Mouse (Mus musculus) forebrain, embryonic 12.5 days (tissue): ENCODE results near the gene Galr3. TPM values are rescaled to one million over a fixed set of nuclear protein-coding genes. Genes with fewer than 3 reads are reported as not detected.
A peak's percentile ranks its signal among the peaks of the same experiment; 100 is the strongest.
"Not testable (repeated sequence)": the region's sequence is repeated elsewhere in the genome, so short reads cannot be mapped to it uniquely, and the experiment has no call there.

Source experiments
- ATAC-seq: fragments of 200-750 bp; cut with Nextera tagmentation; 2 replicates; pipeline ENCODE4 v1.8.0; 2017; ENCODE audit warnings: moderate TSS enrichment; ENCODE audit not compliant: low FRiP score
- H3K27ac ChIP-seq: fragments of 300-500 bp; sonication (generic); 2 replicates; pipeline ENCODE4 v1.5.1; 2016; ENCODE audit warnings: mild to moderate bottlenecking
- H3K27me3 ChIP-seq: fragments of 300-500 bp; sonication (generic); 2 replicates; pipeline ENCODE4 v1.6.1; 2016; ENCODE audit warnings: mild to moderate bottlenecking
- H3K36me3 ChIP-seq: fragments of 300-500 bp; sonication (generic); replicated peaks from 2 replicates; pipeline ENCODE4 v1.6.1; 2016; ENCODE audit warnings: mild to moderate bottlenecking
- H3K4me1 ChIP-seq: fragments of 300-500 bp; sonication (generic); 2 replicates; pipeline ENCODE4 v1.6.1; 2016
- H3K4me2 ChIP-seq: fragments of 300-500 bp; sonication (generic); 2 replicates; pipeline ENCODE4 v1.6.1; 2016; ENCODE audit warnings: mild to moderate bottlenecking, moderate library complexity
- H3K4me3 ChIP-seq: fragments of 300-500 bp; sonication (generic); replicated peaks from 2 replicates; pipeline ENCODE4 v1.5.1; 2016; ENCODE audit warnings: mild to moderate bottlenecking
- H3K9ac ChIP-seq: fragments of 300-500 bp; sonication (generic); 2 replicates; pipeline ENCODE4 v1.6.1; 2016; ENCODE audit warnings: mild to moderate bottlenecking
- H3K9me3 ChIP-seq: fragments of 300-500 bp; sonication (generic); 2 replicates; pipeline ENCODE4 v1.6.1; 2016
- WGBS: fragments of 180-500 bp; shearing (Covaris S2); methylation state at CpG from one replicate; pipeline ENCODE4 v1.1.7; 2016; 5-methylcytosine and 5-hydroxymethylcytosine counted together
- polyA plus RNA-seq: library from polyadenylated mRNA; unstranded; fragments of >200 nt; fragmentation: Nextera tagmentation; extraction: Ambion mirVana; gene quantifications from 2 replicates; pipeline ENCODE4 v1.2.1, GENCODE M21; 2016

The Galr3 gene
- polyA plus RNA-seq, 1 experiment from 2014 or later, result not detected

DNA sequence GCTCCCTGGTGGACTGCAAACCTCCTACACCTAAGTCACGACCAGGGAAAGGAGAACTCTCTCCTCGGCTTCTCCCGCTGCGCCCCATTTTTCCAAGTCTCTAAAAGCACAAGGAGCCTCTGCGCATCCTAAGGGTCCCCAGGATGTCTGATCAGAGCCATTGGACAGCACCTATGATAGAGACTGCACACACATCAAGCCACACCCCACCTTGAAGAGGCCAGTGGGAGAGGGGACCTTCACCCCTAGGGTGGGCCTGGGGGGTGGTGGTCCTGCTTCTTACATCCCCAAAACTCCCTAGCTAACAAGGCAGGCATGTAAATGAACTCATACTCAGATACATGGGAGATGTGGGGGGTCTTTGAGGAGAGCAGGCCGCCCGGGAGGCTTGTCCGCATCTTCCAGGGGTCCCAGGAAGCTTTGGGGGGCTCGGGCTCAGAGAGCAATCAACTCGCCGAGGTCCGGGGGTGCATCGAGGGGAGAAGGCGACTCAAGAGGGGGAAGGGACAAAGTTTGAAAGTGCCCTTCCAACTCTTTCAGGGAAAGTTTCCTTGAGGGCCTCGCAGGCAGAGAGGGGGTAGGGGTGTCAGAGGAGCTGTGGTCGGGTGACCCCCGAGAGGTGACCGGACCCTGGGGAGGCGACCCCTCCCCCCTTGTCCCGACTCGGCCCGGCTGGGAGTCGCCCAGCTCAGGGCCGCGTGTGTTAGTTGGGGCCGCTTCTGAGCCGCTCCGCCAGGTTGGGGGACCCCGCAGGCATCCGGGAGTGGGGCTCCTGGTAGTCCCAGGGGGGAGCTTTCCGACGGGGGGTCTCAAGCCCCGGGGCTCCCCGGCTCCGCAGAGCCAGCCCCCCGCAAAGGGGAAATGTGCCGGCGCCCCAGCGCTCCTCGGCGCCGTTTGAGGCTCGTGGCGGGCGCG, 14.1 kb upstream of the Galr3 start:
- peak overlapping the region; percentile 100 for H3K9ac ChIP-seq

GRCm38 (mm10) chr15:79028237-79028738, 13.4 kb upstream of the Galr3 start, which contains the start of gene H1f0:
Gene H1f0 (plus strand): TSS chr15:79028450.
- Histone ChIP-seq H3K4me1 (peaks cover 58% of the 10 kb centered on the region), H3K27ac (peak within 1 kb of the TSS; percentile 96), H3K36me3 (no peaks in the 10 kb centered on the region), H3K27me3 (peaks cover 18% of the 10 kb centered on the region; the same call in 1 of the 2 replicates), H3K4me3 (peak within 1 kb of the TSS; percentile 69), H3K9ac (peak within 1 kb of the TSS; percentile 100), H3K9me3 (no peaks in the 10 kb centered on the region), H3K4me2 (peak within 1 kb of the TSS; percentile 96)
- peak; percentile 85 for ATAC-seq
- under 1% methylated on average over 57 of the region's 58 CpGs for WGBS

More for the DNA sequence above, 14.1 kb upstream of the Galr3 start:
- peak; percentile 28; the same call in 1 of the 2 replicates for ATAC-seq
- Histone ChIP-seq H3K4me2 (peak overlapping the region; percentile 96), H3K4me3 (peak overlapping the region; percentile 69), H3K27me3 (peaks cover 18% of the 10 kb centered on the region; the same call in 1 of the 2 replicates), H3K4me1 (peaks cover 61% of the 10 kb centered on the region), H3K9me3 (no peaks in the 10 kb centered on the region), H3K27ac (peak overlapping the region; percentile 96), H3K36me3 (no peaks in the 10 kb centered on the region)
- WGBS, result 7% methylated on average over 34 of the region's 46 CpGs

DNA sequence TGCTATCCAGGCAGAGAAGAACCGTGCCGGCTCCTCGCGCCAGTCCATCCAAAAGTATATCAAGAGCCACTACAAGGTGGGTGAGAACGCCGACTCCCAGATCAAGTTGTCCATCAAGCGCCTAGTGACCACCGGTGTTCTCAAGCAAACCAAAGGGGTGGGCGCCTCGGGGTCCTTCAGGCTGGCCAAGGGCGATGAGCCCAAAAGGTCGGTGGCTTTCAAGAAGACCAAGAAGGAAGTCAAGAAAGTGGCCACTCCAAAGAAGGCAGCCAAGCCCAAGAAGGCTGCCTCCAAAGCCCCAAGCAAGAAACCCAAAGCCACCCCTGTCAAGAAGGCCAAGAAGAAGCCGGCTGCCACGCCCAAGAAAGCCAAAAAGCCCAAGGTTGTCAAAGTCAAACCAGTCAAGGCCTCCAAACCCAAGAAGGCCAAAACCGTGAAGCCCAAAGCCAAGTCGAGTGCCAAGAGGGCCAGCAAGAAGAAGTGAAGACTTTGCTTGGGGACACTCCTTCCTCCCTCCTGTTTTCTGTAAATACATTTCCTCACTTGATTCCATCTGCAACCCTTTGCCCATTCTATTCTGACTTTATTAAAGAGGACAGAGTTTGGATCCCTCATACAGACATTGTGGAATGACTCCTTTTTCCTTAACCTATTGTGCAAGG, 12.7 kb upstream of the Galr3 start:
- no peaks in the 10 kb centered on the region for H3K36me3 ChIP-seq
- no peak; the same call in 1 of the 2 replicates for ATAC-seq
- H3K9me3 ChIP-seq, result no peaks in the 10 kb centered on the region
- H3K4me1 ChIP-seq, result peaks cover 58% of the 10 kb centered on the region
- peak overlapping the region; percentile 96 for H3K4me2 ChIP-seq
- H3K27me3 ChIP-seq, result peaks cover 15% of the 10 kb centered on the region; the same call in 1 of the 2 replicates
- peak overlapping the region; percentile 69 for H3K4me3 ChIP-seq
- 37% methylated on average over 16 of the region's 16 CpGs for WGBS
- H3K9ac ChIP-seq, result peak overlapping the region; percentile 100
- H3K27ac ChIP-seq, result peak overlapping the region; percentile 96

DNA sequence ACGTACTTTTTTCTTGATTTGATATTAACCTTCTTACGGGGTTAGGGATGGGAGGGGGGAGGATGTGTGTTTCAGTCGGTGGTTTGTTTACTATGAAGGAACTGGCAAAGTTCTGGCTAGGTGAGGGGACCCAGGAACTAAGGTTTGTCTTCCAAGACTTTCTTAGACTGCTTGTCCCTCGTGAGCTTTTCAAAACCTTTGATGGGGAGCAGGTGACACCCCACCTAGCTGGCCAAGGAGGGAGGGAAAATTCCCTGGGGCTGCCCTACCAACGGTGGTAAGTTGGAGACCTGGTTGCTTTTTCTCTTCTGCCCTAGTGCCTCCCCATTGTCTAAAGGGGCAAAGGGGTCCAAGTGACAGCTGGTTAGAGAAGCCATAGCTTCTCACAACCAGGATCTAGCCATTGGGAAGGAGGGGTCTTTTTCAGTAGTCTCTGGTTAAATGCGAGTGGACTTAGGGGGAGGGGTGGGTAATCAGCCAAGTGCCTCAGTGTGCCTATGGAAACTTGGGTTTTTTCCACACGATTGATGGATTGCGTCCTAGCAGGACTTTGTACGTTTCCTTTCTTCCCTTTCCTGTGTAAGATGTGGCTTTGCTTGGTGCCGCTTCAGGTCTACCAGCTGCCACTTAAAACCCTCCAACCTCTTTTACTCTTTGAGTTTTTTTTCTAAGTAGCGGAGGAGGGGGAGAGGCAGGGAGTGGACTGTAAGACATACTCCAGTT, 12.0 kb upstream of the Galr3 start:
- peak overlapping the region; percentile 69 for H3K4me3 ChIP-seq
- ATAC-seq, result no peak
- H3K4me1 ChIP-seq, result peaks cover 58% of the 10 kb centered on the region

GRCm38 (mm10) chr15:79030551-79031435, 10.9 kb upstream of the Galr3 start:
- Histone ChIP-seq H3K4me3 (peak overlapping the region; percentile 69), H3K27me3 (0 out of 2 replicates have a peak, but pooled peaks cover 3% of the 10 kb centered on the region), H3K27ac (peak overlapping the region; percentile 96), H3K4me1 (peaks cover 52% of the 10 kb centered on the region), H3K36me3 (peaks cover 9% of the 10 kb centered on the region), H3K9ac (peak overlapping the region; percentile 100), H3K4me2 (peak overlapping the region; percentile 96), H3K9me3 (no peaks in the 10 kb centered on the region)
- under 1% methylated on average over 52 of the region's 52 CpGs for WGBS
- ATAC-seq, result peak; percentile 85

More for the DNA sequence above, 12.0 kb upstream of the Galr3 start:
- WGBS, result 7% methylated on average over 11 of the region's 11 CpGs
- H3K9ac ChIP-seq, result peak overlapping the region; percentile 100
- H3K4me2 ChIP-seq, result peak overlapping the region; percentile 96
- peaks cover 11% of the 10 kb centered on the region; the same call in 1 of the 2 replicates for H3K27me3 ChIP-seq
- H3K36me3 ChIP-seq, result no peaks in the 10 kb centered on the region
- no peaks in the 10 kb centered on the region for H3K9me3 ChIP-seq
- peak overlapping the region; percentile 96 for H3K27ac ChIP-seq

DNA sequence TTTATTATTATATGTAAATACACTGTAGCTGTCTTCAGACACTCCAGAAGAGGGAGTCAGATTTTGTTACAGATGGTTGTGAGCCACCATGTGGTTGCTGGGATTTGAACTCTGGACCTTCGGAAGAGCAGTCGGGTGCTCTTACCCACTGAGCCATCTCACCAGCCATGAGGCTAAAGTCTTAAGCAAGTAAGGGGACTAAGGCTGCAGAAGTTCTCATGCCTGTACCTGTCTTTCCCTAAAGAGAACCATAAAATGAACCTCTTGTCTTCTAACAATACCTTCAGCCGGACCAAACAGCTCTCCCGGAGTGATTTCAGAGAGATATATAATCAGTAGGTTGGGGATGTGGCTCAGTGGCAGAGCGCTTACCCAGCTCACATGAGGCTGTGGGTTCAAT, 9.8 kb upstream of the Galr3 start:
- H3K27me3 ChIP-seq, H3K4me3 ChIP-seq, H3K27ac ChIP-seq, H3K9ac ChIP-seq, H3K9me3 ChIP-seq, ATAC-seq: not testable (repeated sequence)
- H3K4me2 ChIP-seq, result peak overlapping the region; percentile 27
- H3K4me1 ChIP-seq, result peaks cover 47% of the 10 kb centered on the region
- 90% methylated on average over 5 of the region's 5 CpGs for WGBS
- H3K36me3 ChIP-seq, result peaks cover 18% of the 10 kb centered on the region

- Histone ChIP-seq H3K9me3 (no peaks in the 10 kb centered on the region), H3K4me3 (no peak overlapping the region; the same call in 1 of the 2 replicates), H3K36me3 (peaks cover 22% of the 10 kb centered on the region), H3K27ac (no peak overlapping the region), H3K9ac (0 out of 2 replicates have a peak overlapping the region, but pooled peaks have one; percentile 17), H3K27me3 (peaks cover 44% of the 10 kb centered on the region), H3K4me1 (peaks cover 29% of the 10 kb centered on the region), H3K4me2 (no peak overlapping the region)
- no peak for ATAC-seq
- WGBS, result 16% methylated on average over 14 of the region's 14 CpGs
Observed at GRCm38 (mm10) chr15:79037913-79038328, 3.8 kb upstream of the Galr3 start.

DNA sequence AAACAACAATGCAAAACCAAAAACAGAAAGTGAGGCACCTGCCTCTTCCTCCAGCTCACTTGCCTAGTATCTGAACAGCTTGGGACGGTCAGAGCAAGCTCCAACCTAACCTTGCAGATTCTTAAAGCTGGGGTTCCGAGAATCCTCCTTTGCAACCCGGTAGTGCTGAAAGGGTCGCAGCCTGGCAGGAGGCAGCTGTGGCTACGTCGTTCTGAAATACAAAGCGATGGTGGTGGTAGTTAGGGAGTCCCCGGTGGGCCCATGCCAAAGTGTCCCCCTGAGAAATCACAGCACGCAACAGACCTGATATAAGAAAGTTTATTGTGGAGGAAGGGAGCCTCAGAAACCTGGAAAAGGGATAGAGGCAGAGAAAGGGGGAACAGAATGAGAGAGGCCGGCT, 3.4 kb upstream of the Galr3 start:
- H3K4me3 ChIP-seq, result no peak overlapping the region
- H3K36me3 ChIP-seq, result peaks cover 22% of the 10 kb centered on the region
- 70% methylated on average over 10 of the region's 10 CpGs for WGBS
- H3K9me3 ChIP-seq, result no peaks in the 10 kb centered on the region
- H3K27ac ChIP-seq, result no peak overlapping the region
- no peak overlapping the region for H3K4me2 ChIP-seq
- H3K27me3 ChIP-seq, result peaks cover 48% of the 10 kb centered on the region
- ATAC-seq, result no peak
- H3K4me1 ChIP-seq, result peaks cover 33% of the 10 kb centered on the region
- H3K9ac ChIP-seq, result no peak overlapping the region

GRCm38 (mm10) chr15:79038853-79039252, 2.8 kb upstream of the Galr3 start:
- H3K9me3 ChIP-seq, result no peaks in the 10 kb centered on the region
- no peak overlapping the region for H3K4me3 ChIP-seq
- peaks cover 22% of the 10 kb centered on the region for H3K36me3 ChIP-seq
- H3K27ac ChIP-seq, result no peak overlapping the region
- H3K27me3 ChIP-seq, result peaks cover 53% of the 10 kb centered on the region
- no peak overlapping the region for H3K4me2 ChIP-seq
- peak; percentile 72 for ATAC-seq
- WGBS, result 23% methylated on average over 7 of the region's 7 CpGs
- H3K9ac ChIP-seq, result no peak overlapping the region
- H3K4me1 ChIP-seq, result peaks cover 35% of the 10 kb centered on the region

GRCm38 (mm10) chr15:79040501-79041416, 926 bp upstream of the Galr3 start:
- peaks cover 70% of the 10 kb centered on the region for H3K27me3 ChIP-seq
- no peak for ATAC-seq
- no peak overlapping the region for H3K27ac ChIP-seq
- no peaks in the 10 kb centered on the region for H3K9me3 ChIP-seq
- H3K9ac ChIP-seq, result peak overlapping the region; percentile 48
- H3K4me3 ChIP-seq, result peak overlapping the region; percentile 7
- H3K36me3 ChIP-seq, result peaks cover 13% of the 10 kb centered on the region
- peaks cover 42% of the 10 kb centered on the region for H3K4me1 ChIP-seq
- H3K4me2 ChIP-seq, result peak overlapping the region; percentile 44
- 23% methylated on average over 24 of the region's 24 CpGs for WGBS
